Mouse (Mus musculus): ENCODE measurements around the gene Ccl12.
A peak's percentile ranks its signal among the peaks of the same experiment; 100 is the strongest.

Ccl12 gene

GRCm38 (mm10) chr11:82101529-82101928 lies at the start of gene Ccl12:
Ccl12 (plus strand) TSS chr11:82101845.
- DNase-seq (ENCODE audit: inconsistent ontology term) = no peak

GRCm38 (mm10) chr11:82053849-82054248 lies 47.8 kb upstream of the Ccl12 start:
- no peak for DNase-seq (ENCODE audit: inconsistent ontology term)

GRCm38 (mm10) chr11:82057646-82058045 lies 44.0 kb upstream of the Ccl12 start, which contains the start of gene Ccl11:
Ccl11 (plus strand) TSS chr11:82057823.
- DNase-seq (ENCODE audit: inconsistent ontology term) = no peak

- no peak for DNase-seq (ENCODE audit: inconsistent ontology term)
Observed at GRCm38 (mm10) chr11:82062226-82062625, 39.4 kb upstream of the Ccl12 start.

- DNase-seq (ENCODE audit: inconsistent ontology term) = no peak
Observed at GRCm38 (mm10) chr11:82063454-82063853, 38.2 kb upstream of the Ccl12 start.

GRCm38 (mm10) chr11:82066953-82067571 lies 34.6 kb upstream of the Ccl12 start:
- peak; percentile 70 for DNase-seq (ENCODE audit: inconsistent ontology term)

- DNase-seq (ENCODE audit: inconsistent ontology term) = peak; percentile 35
Observed at GRCm38 (mm10) chr11:82071076-82071475, 30.6 kb upstream of the Ccl12 start.

GRCm38 (mm10) chr11:82072374-82072773 lies 29.3 kb upstream of the Ccl12 start:
- DNase-seq (ENCODE audit: inconsistent ontology term) = no peak

GRCm38 (mm10) chr11:82072984-82073383 lies 28.7 kb upstream of the Ccl12 start:
- DNase-seq (ENCODE audit: inconsistent ontology term) = no peak

GRCm38 (mm10) chr11:82073686-82074085 lies 28.0 kb upstream of the Ccl12 start:
- no peak for DNase-seq (ENCODE audit: inconsistent ontology term)

GRCm38 (mm10) chr11:82077031-82077430 lies 24.6 kb upstream of the Ccl12 start:
- DNase-seq (ENCODE audit: inconsistent ontology term) = no peak

GRCm38 (mm10) chr11:82078136-82078730 lies 23.4 kb upstream of the Ccl12 start:
- no peak for DNase-seq (ENCODE audit: inconsistent ontology term)

GRCm38 (mm10) chr11:82080865-82081264 lies 20.8 kb upstream of the Ccl12 start:
- DNase-seq (ENCODE audit: inconsistent ontology term) = no peak

- DNase-seq (ENCODE audit: inconsistent ontology term) = no peak
Observed at GRCm38 (mm10) chr11:82084360-82084759, 17.3 kb upstream of the Ccl12 start.

GRCm38 (mm10) chr11:82099511-82100323 lies 1.9 kb upstream of the Ccl12 start:
- no peak for DNase-seq (ENCODE audit: inconsistent ontology term)

GRCm38 (mm10) chr11:82101087-82101486 lies 558 bp upstream of the Ccl12 start:
- DNase-seq (ENCODE audit: inconsistent ontology term) = no peak

GRCm38 (mm10) chr11:82109611-82110010 lies 8.0 kb downstream of the Ccl12 start:
- DNase-seq (ENCODE audit: inconsistent ontology term) = no peak

- peak; percentile 43 for DNase-seq (ENCODE audit: inconsistent ontology term)
Observed at GRCm38 (mm10) chr11:82110372-82111248, 9.0 kb downstream of the Ccl12 start.

- no peak for DNase-seq (ENCODE audit: inconsistent ontology term)
Observed at GRCm38 (mm10) chr11:82114885-82115284, 13.2 kb downstream of the Ccl12 start, which contains the start of gene Ccl8. Ccl8 (plus strand) TSS chr11:82115185.

- DNase-seq (ENCODE audit: inconsistent ontology term) = no peak
Observed at GRCm38 (mm10) chr11:82116041-82116440, 14.4 kb downstream of the Ccl12 start.

- no peak for DNase-seq (ENCODE audit: inconsistent ontology term)
Observed at GRCm38 (mm10) chr11:82132977-82133376, 31.3 kb downstream of the Ccl12 start.

- peak; percentile 64 for DNase-seq (ENCODE audit: inconsistent ontology term)
Observed at GRCm38 (mm10) chr11:82136196-82136595, 34.6 kb downstream of the Ccl12 start.

Data from Muller cell, postnatal 12 days (primary cell).